Mouse (Mus musculus): ENCODE measurements at regions not wholly inside any gene's neighbourhood (a gene's known extent, or its start where the extent isn't known, plus 50 kb on each side); places are given as distances from the start of the nearest gene placed in this dataset.

DNA sequence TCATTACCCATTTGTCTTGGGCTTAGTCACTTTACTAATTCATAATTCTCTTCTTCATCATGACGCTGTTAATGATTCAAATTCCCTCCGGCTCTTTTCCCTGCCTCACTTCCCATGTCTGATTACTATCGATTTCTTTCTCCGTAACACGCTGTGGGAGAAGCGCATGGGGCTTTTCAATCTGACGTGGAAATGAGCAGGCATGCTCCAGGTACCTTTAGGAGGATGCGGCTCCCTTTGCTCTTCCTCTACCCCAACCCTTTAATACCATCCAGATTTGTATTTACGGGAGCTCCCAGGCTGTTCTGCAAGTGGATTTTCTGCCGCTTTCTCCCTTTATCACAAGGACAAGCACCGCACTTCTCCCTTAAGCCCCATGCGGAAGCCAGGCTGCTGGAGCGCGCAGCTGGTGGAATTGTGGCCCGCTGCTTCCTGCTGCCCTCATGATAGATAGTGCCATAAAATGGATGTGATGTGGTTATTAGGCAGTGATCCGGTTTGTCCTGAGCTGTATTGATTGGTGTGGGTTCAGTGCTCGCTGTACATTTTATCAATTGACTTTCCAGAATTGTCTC is 329.8 kb downstream of the Rnf144b start:
- H3K27ac ChIP-seq (replicated peaks in 1 of 2; ENCODE audit: control insufficient read depth in 1 of 2, insufficient read depth in 1 of 2, low read depth in 2 of 2, low read length in 2 of 2), result no peak overlapping the region
- H3K36me3 ChIP-seq (ENCODE audit: control insufficient read depth, insufficient read depth, low read length), result no peaks in the 10 kb centered on the region
- H3K4me3 ChIP-seq (ENCODE audit: control insufficient read depth in 1 of 2, insufficient read depth in 1 of 2, low read depth in 1 of 2, low read length in 2 of 2), result no peak overlapping the region
- no peak overlapping the region for H3K4me2 ChIP-seq (ENCODE audit: low read length)
- H3K4me1 ChIP-seq (ENCODE audit: control insufficient read depth in 2 of 2, insufficient read depth in 2 of 2, low read length in 2 of 2), result no peaks in the 10 kb centered on the region
- no peaks in the 10 kb centered on the region for H3K27me3 ChIP-seq (ENCODE audit: control insufficient read depth, insufficient read depth, low read length)
- no peak overlapping the region for H3K9ac ChIP-seq (ENCODE audit: low read length)
- no peak for ATAC-seq (ENCODE audit: insufficient number of reproducible peaks, insufficient read depth, low FRiP score, low read depth)
- WGBS, result 82% methylated on average over 17 of the region's 17 CpGs
- H3K9me3 ChIP-seq (ENCODE audit: control insufficient read depth, low read length), result no peaks in the 10 kb centered on the region

DNA sequence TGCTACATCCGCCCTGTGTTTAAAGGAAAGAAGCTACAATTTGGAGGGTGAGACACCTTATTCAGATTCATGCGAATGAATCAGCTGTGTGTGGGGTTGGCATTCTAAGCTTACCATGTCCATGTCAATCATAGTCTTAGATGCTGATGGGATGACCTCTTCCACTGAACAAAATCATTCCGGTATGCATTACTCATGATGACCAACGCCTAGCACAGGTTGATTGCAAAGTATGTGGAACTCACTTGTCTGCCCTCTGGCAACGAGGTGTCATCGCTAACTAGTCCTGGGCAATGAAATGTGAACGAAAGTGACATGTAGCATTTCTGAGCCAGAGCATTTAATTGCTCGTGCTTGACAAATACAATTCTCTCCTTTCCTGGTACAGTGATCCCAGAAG is 339.7 kb downstream of the Rnf144b start:
- no peak overlapping the region for H3K4me3 ChIP-seq (ENCODE audit: control insufficient read depth in 1 of 2, insufficient read depth in 1 of 2, low read depth in 1 of 2, low read length in 2 of 2)
- H3K4me2 ChIP-seq (ENCODE audit: low read length), result no peak overlapping the region
- H3K27me3 ChIP-seq (ENCODE audit: control insufficient read depth, insufficient read depth, low read length), result no peaks in the 10 kb centered on the region
- 85% methylated on average over 8 of the region's 8 CpGs for WGBS
- H3K9ac ChIP-seq (ENCODE audit: low read length), result no peak overlapping the region
- H3K9me3 ChIP-seq (ENCODE audit: control insufficient read depth, low read length), result no peaks in the 10 kb centered on the region
- H3K4me1 ChIP-seq (ENCODE audit: control insufficient read depth in 2 of 2, insufficient read depth in 2 of 2, low read length in 2 of 2), result no peaks in the 10 kb centered on the region
- ATAC-seq (ENCODE audit: insufficient number of reproducible peaks, insufficient read depth, low FRiP score, low read depth), result no peak
- no peaks in the 10 kb centered on the region for H3K36me3 ChIP-seq (ENCODE audit: control insufficient read depth, insufficient read depth, low read length)
- H3K27ac ChIP-seq (replicated peaks in 1 of 2; ENCODE audit: control insufficient read depth in 1 of 2, insufficient read depth in 1 of 2, low read depth in 2 of 2, low read length in 2 of 2), result no peak overlapping the region

DNA sequence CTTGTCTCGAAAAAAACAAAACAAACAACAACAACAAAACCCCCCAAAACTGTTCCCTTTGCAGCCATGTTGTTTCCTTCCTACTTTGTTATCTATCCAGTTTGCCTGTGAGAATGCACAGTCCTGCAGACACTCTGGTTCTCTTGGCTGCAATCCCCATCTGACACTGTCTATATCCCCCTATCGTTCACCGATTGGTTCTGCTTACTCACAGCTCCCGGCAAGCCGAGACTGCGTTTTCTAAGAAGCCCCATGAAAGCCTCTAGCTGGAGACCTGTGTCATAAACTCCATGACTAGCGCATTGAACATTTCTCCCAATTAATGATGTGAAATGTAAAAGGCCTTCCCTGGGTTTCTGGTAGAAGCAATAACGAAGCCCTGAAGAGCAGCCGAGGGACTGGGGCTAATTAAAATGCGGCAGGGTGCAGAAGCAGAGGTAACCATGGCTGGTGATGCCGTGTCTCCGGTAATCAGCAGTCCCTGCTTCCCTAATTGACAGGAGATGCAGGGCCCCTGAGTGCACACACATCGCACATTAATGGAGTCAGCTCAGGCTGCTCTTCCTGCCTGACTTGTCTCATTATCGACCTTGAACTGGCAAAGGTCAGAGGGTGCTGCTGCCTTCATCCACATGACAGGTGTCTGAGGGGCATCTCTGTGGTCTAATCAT is 349.2 kb downstream of the Rnf144b start:
- Histone ChIP-seq H3K4me1 (ENCODE audit: control insufficient read depth in 2 of 2, insufficient read depth in 2 of 2, low read length in 2 of 2) (no peaks in the 10 kb centered on the region), H3K27ac (replicated peaks in 1 of 2; ENCODE audit: control insufficient read depth in 1 of 2, insufficient read depth in 1 of 2, low read depth in 2 of 2, low read length in 2 of 2) (no peak overlapping the region), H3K9me3 (ENCODE audit: control insufficient read depth, low read length) (no peaks in the 10 kb centered on the region), H3K27me3 (ENCODE audit: control insufficient read depth, insufficient read depth, low read length) (no peaks in the 10 kb centered on the region), H3K4me2 (ENCODE audit: low read length) (no peak overlapping the region), H3K9ac (ENCODE audit: low read length) (no peak overlapping the region), H3K36me3 (ENCODE audit: control insufficient read depth, insufficient read depth, low read length) (no peaks in the 10 kb centered on the region), H3K4me3 (ENCODE audit: control insufficient read depth in 1 of 2, insufficient read depth in 1 of 2, low read depth in 1 of 2, low read length in 2 of 2) (no peak overlapping the region)
- WGBS, result 69% methylated on average over 14 of the region's 14 CpGs
- no peak for ATAC-seq (ENCODE audit: insufficient number of reproducible peaks, insufficient read depth, low FRiP score, low read depth)

DNA sequence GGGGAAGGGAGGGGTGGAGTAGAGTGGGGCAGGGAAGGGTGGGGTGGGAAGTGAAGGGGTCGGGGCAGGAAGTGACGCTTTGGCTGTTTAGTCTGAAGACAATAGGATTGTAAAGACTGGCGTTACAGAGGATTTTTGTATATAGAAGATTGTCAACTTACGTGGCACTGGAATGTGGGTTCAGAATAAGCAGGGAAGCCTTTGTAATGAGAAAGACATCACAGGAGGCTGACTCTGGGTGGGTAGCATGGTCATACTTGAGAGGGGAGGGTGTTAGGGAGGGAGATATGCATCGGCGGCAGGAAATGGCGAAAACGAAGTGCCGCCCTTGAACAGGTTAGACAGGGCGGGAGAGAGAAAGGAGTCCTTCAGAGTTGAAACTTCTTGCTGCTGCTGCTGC is 357.7 kb downstream of the Rnf144b start:
- Histone ChIP-seq H3K27ac (replicated peaks in 1 of 2; ENCODE audit: control insufficient read depth in 1 of 2, insufficient read depth in 1 of 2, low read depth in 2 of 2, low read length in 2 of 2) (no peak overlapping the region), H3K9ac (ENCODE audit: low read length) (no peak overlapping the region), H3K9me3 (ENCODE audit: control insufficient read depth, low read length) (no peaks in the 10 kb centered on the region), H3K4me2 (ENCODE audit: low read length) (no peak overlapping the region), H3K4me1 (ENCODE audit: control insufficient read depth in 2 of 2, insufficient read depth in 2 of 2, low read length in 2 of 2) (no peaks in the 10 kb centered on the region), H3K36me3 (ENCODE audit: control insufficient read depth, insufficient read depth, low read length) (no peaks in the 10 kb centered on the region), H3K4me3 (ENCODE audit: control insufficient read depth in 1 of 2, insufficient read depth in 1 of 2, low read depth in 1 of 2, low read length in 2 of 2) (no peak overlapping the region), H3K27me3 (ENCODE audit: control insufficient read depth, insufficient read depth, low read length) (no peaks in the 10 kb centered on the region)
- no peak for ATAC-seq (ENCODE audit: insufficient number of reproducible peaks, insufficient read depth, low FRiP score, low read depth)
- WGBS, result 66% methylated on average over 10 of the region's 10 CpGs

DNA sequence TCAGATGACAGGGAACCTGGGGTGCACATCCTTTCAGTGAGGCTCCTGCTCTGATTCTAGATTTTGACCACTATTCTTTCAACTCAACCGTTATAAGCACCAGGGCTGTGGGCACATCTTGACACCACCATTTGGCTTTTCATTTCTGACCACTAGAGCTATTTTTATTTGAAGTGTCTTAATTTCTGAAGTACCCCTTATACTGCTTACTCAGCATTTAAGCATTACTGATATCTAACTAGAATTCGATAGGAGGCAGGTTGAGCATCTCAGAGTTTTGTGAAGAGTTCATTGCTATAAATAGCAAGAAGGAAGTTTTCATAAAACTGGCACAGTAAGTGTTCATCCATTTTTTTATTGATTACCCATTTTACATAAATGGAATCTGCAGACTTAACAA is 362.4 kb downstream of the Rnf144b start:
- no peaks in the 10 kb centered on the region for H3K36me3 ChIP-seq (ENCODE audit: control insufficient read depth, insufficient read depth, low read length)
- WGBS, result 84% methylated on average over 2 of the region's 2 CpGs
- H3K27me3 ChIP-seq (ENCODE audit: control insufficient read depth, insufficient read depth, low read length), result no peaks in the 10 kb centered on the region
- no peak overlapping the region for H3K27ac ChIP-seq (replicated peaks in 1 of 2; ENCODE audit: control insufficient read depth in 1 of 2, insufficient read depth in 1 of 2, low read depth in 2 of 2, low read length in 2 of 2)
- ATAC-seq (ENCODE audit: insufficient number of reproducible peaks, insufficient read depth, low FRiP score, low read depth), result no peak
- no peak overlapping the region for H3K9ac ChIP-seq (ENCODE audit: low read length)
- no peaks in the 10 kb centered on the region for H3K9me3 ChIP-seq (ENCODE audit: control insufficient read depth, low read length)
- no peak overlapping the region for H3K4me2 ChIP-seq (ENCODE audit: low read length)
- H3K4me3 ChIP-seq (ENCODE audit: control insufficient read depth in 1 of 2, insufficient read depth in 1 of 2, low read depth in 1 of 2, low read length in 2 of 2), result no peak overlapping the region
- H3K4me1 ChIP-seq (ENCODE audit: control insufficient read depth in 2 of 2, insufficient read depth in 2 of 2, low read length in 2 of 2), result no peaks in the 10 kb centered on the region

DNA sequence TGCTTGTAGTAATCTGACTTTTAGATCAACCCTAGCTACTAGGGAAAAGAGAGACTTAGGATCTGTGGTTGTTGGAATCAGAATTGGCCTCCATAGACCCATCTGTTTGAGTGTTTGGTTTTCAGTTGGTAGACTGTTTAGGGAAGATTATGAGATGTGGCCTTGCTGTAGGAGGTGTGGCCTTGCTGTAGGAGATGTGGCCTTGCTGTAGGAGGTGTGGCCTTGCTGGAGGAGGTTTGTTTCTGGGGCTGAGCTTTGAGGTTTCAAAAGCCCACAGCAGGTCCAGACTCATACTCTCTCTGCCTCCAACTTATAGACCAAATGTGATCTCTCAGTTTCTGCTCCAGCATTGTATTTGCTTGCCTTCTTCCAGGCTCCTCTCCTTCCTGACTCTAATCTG is 363.7 kb downstream of the Rnf144b start:
- Histone ChIP-seq H3K36me3 (ENCODE audit: control insufficient read depth, insufficient read depth, low read length) (no peaks in the 10 kb centered on the region), H3K4me2 (ENCODE audit: low read length) (no peak overlapping the region), H3K27me3 (ENCODE audit: control insufficient read depth, insufficient read depth, low read length) (no peaks in the 10 kb centered on the region), H3K9me3 (ENCODE audit: control insufficient read depth, low read length) (no peaks in the 10 kb centered on the region), H3K4me3 (ENCODE audit: control insufficient read depth in 1 of 2, insufficient read depth in 1 of 2, low read depth in 1 of 2, low read length in 2 of 2) (no peak overlapping the region), H3K9ac (ENCODE audit: low read length) (no peak overlapping the region), H3K27ac (replicated peaks in 1 of 2; ENCODE audit: control insufficient read depth in 1 of 2, insufficient read depth in 1 of 2, low read depth in 2 of 2, low read length in 2 of 2) (no peak overlapping the region), H3K4me1 (ENCODE audit: control insufficient read depth in 2 of 2, insufficient read depth in 2 of 2, low read length in 2 of 2) (no peaks in the 10 kb centered on the region)
- no peak for ATAC-seq (ENCODE audit: insufficient number of reproducible peaks, insufficient read depth, low FRiP score, low read depth)

DNA sequence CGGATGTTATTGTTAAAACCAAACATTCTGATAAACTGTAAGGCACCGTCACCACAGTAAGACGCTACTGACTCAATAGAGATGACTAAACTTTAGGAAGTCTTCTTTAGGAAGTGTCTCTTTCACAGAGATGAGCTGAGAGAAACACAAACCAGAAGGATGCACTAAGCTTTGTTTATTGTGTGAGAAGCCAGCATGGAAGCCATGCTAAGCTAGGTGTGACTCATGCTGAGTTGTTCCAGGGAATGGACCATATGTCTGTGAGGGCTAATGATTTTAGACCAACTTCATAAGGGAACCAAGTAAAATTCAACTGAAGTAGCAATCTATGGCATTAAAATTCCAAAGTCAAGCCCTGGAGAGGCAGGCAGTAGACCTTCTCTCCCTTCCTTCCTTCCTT is 364.2 kb downstream of the Rnf144b start:
- H3K4me3 ChIP-seq (ENCODE audit: control insufficient read depth in 1 of 2, insufficient read depth in 1 of 2, low read depth in 1 of 2, low read length in 2 of 2), result no peak overlapping the region
- 79% methylated on average over 3 of the region's 3 CpGs for WGBS
- H3K27ac ChIP-seq (replicated peaks in 1 of 2; ENCODE audit: control insufficient read depth in 1 of 2, insufficient read depth in 1 of 2, low read depth in 2 of 2, low read length in 2 of 2), result no peak overlapping the region
- H3K4me1 ChIP-seq (ENCODE audit: control insufficient read depth in 2 of 2, insufficient read depth in 2 of 2, low read length in 2 of 2), result no peaks in the 10 kb centered on the region
- H3K27me3 ChIP-seq (ENCODE audit: control insufficient read depth, insufficient read depth, low read length), result no peaks in the 10 kb centered on the region
- H3K9me3 ChIP-seq (ENCODE audit: control insufficient read depth, low read length), result no peaks in the 10 kb centered on the region
- H3K9ac ChIP-seq (ENCODE audit: low read length), result no peak overlapping the region
- H3K36me3 ChIP-seq (ENCODE audit: control insufficient read depth, insufficient read depth, low read length), result no peaks in the 10 kb centered on the region
- no peak for ATAC-seq (ENCODE audit: insufficient number of reproducible peaks, insufficient read depth, low FRiP score, low read depth)
- no peak overlapping the region for H3K4me2 ChIP-seq (ENCODE audit: low read length)

DNA sequence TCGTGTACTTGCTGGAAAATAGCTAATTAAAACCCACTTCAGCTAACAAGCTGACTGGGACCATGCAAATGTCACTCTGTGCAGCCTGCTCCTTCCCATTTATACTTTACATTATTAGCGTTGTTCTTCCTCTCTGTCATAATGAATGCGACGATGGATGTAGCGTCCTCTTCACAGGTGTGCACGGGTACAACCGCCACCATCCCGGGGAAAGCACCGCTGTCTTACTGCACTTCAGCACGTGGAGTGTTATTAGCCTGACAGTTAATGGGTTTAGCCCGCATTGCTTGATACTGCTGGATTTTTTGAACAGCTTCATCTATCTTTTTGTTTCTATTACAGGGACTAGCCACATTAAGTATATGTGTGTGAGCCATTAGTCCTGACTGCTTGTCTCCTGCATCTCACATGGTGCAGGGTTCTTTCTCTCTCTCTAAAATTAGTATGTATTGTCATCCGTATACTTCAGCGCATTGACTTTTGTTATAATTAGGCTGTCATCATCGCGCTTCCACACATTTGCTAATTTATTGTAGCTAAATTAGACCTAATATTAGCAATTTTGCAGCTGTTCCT is 383.0 kb downstream of the Rnf144b start:
- H3K4me3 ChIP-seq (ENCODE audit: control insufficient read depth in 1 of 2, insufficient read depth in 1 of 2, low read depth in 1 of 2, low read length in 2 of 2), result no peak overlapping the region
- H3K36me3 ChIP-seq (ENCODE audit: control insufficient read depth, insufficient read depth, low read length), result no peaks in the 10 kb centered on the region
- no peak for ATAC-seq (ENCODE audit: insufficient number of reproducible peaks, insufficient read depth, low FRiP score, low read depth)
- no peak overlapping the region for H3K27ac ChIP-seq (replicated peaks in 1 of 2; ENCODE audit: control insufficient read depth in 1 of 2, insufficient read depth in 1 of 2, low read depth in 2 of 2, low read length in 2 of 2)
- no peaks in the 10 kb centered on the region for H3K27me3 ChIP-seq (ENCODE audit: control insufficient read depth, insufficient read depth, low read length)
- no peak overlapping the region for H3K4me2 ChIP-seq (ENCODE audit: low read length)
- WGBS, result 91% methylated on average over 15 of the region's 15 CpGs
- H3K9ac ChIP-seq (ENCODE audit: low read length), result no peak overlapping the region
- H3K9me3 ChIP-seq (ENCODE audit: control insufficient read depth, low read length), result no peaks in the 10 kb centered on the region
- no peaks in the 10 kb centered on the region for H3K4me1 ChIP-seq (ENCODE audit: control insufficient read depth in 2 of 2, insufficient read depth in 2 of 2, low read length in 2 of 2)
